Mouse (Mus musculus) T-helper 2 cell (primary cell): ENCODE data around the gene Elac2.

Experiments used
- in situ Hi-C: fragments of 300-600 bp; cut with MboI, MseI; formaldehyde crosslinking; loops from one replicate; pipeline ENCODE4 v1.15.1; 2025; ENCODE audit warnings: high pct_unique_total_duplicates

Elac2 gene

GRCm38 (mm10) chr11:65016754-65017153 is 37.9 kb downstream of the Elac2 start:
- in situ Hi-C loops = no loop called here

GRCm38 (mm10) chr11:65020744-65021143 is 41.9 kb downstream of the Elac2 start:
- in situ Hi-C loops = no loop called here

GRCm38 (mm10) chr11:65022771-65023170 is 43.9 kb downstream of the Elac2 start:
- in situ Hi-C loops = no loop called here

- in situ Hi-C loops = no loop called here
These were observed 49.2 kb downstream of the Elac2 start for GRCm38 (mm10) chr11:65028049-65028448.

- in situ Hi-C loops = no loop called here
These were observed 51.4 kb downstream of the Elac2 start for GRCm38 (mm10) chr11:65030201-65030600.

GRCm38 (mm10) chr11:65032221-65032620 is 53.4 kb downstream of the Elac2 start:
- in situ Hi-C loops = no loop called here

- in situ Hi-C loops = no loop called here
These were observed 60.2 kb downstream of the Elac2 start for GRCm38 (mm10) chr11:65038996-65039395.

- in situ Hi-C loops = no loop called here
These were observed 60.8 kb downstream of the Elac2 start for GRCm38 (mm10) chr11:65039517-65040095.

- in situ Hi-C loops = no loop called here
These were observed 61.7 kb downstream of the Elac2 start for GRCm38 (mm10) chr11:65040556-65040955.

- in situ Hi-C loops = no loop called here
These were observed 70.3 kb downstream of the Elac2 start for GRCm38 (mm10) chr11:65049090-65049489.

GRCm38 (mm10) chr11:65050819-65051218 is 72.0 kb downstream of the Elac2 start:
- in situ Hi-C loops = no loop called here
